Mouse (Mus musculus) heart, postnatal 36 days (tissue): ENCODE results near the gene Gm49342. TPM values are rescaled to one million over a fixed set of nuclear protein-coding genes. Genes with fewer than 3 reads are reported as not detected.
"Not testable (repeated sequence)": the region's sequence is repeated elsewhere in the genome, so short reads cannot be mapped to it uniquely, and the experiment has no call there.

Experiments
- DNase-seq, 2 experiments: peaks; one replicate each; pipeline ENCODE4 v3.0.0; 2021 to 2022
- intact Hi-C: fragments of 180-260 bp; cut with DNase I; formaldehyde crosslinking; loops from one replicate; pipeline ENCODE4 v1.15.1; 2025
- total RNA-seq, 2 experiments: library from RNA; stranded (reverse); gene quantifications; 2 replicates each; pipeline ENCODE4 v1.2.3; 2021

Gene Gm49342
- total RNA-seq = 10 to 100 TPM; 10.1 to 10.6 TPM

- intact Hi-C loops = loop anchor here (2.0 kb wide), 1 partner anchor 13 kb away; the partner anchor contains the start of genes Pip4p1 and Pnp
Observed at GRCm38 (mm10) chr14:50943932-50944667, at the start of gene Gm49342. Gm49342 (plus strand) TSS chr14:50944517.

DNA sequence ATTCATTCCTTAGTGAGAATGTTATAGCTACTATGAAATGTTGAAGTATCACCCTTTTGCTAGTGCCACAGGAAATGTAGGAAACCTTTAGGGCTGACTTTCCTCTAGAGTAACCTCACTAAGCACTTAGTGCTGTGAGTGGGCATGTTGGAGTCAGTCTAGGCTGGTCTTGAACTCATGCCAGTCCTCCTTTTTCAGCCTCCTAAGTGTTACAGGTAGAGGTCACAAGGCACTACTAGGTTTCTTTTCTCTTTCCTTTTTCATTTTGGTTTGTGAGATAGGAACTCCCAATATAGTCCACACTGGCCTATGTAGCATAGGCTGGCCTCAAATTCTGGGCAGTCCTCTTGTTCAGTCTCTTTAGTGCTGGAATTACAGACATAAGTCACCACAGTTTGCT is 48.9 kb upstream of the Gm49342 start:
- no peak for DNase-seq
- intact Hi-C loops = no loop called here

More at GRCm38 (mm10) chr14:50943932-50944667, at the start of gene Gm49342:
- peak; percentile 95 to 98 for DNase-seq

GRCm38 (mm10) chr14:50895985-50896746 is 48.2 kb upstream of the Gm49342 start:
- peak; percentile 66 to 82 for DNase-seq
- intact Hi-C loops = no loop called here

DNA sequence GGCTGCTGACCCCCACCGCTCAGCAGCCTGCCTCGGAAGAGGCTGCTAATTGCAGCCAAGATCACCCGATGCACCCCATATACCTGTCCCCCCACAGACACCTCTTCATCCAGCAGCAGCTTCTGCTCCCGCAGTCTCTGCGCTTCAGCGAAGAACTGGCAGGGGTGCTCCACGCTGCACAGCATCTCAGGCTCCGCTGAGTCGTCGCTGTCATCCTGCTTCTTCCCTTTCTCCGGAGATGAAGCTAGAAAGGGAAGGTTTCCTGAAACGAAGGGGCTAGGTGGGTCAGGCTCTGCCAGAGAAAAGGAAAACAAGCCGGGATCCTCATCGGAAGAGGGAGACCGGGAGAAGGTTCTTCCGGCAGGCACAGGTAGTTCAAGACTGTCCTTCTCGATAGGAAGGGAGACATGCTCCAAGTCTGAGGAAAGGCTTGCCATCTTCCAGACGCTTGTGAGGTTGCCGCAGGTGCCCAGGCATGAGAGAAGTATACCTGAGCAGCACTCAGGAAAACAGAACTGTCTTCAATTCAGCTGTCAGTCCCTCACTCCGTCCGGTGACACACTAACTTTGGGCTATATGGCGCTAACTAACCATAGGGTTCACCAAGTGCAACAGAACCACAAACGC is 47.5 kb upstream of the Gm49342 start:
- intact Hi-C loops = no loop called here
- DNase-seq = peak in 1 of 2 experiments; percentile 28

DNA sequence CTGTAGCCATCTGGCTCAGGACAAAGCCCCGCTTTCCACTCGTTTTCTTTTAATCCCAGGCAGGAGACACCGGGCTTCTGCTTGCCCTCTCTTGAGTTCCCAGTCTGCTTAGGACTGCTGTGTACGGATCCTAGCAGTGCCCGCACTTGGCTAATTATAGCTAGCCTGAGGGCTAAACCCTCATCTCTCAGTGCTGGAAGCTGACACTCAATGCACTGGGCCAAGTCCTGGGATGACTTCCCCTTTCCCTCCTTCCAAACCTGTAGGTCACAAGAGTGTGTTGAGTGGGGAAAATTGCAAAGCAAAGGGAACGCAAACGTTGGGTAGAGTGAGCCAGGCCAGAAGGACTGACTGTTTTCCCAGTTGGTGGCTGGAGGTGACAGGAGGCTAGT is 46.9 kb upstream of the Gm49342 start, which contains the start of gene Klhl33:
Gene Klhl33 (minus strand): TSS at position 134 of the 392 bp plus-strand sequence.
- intact Hi-C loops = no loop called here
- peak; percentile 26 to 43 for DNase-seq

DNA sequence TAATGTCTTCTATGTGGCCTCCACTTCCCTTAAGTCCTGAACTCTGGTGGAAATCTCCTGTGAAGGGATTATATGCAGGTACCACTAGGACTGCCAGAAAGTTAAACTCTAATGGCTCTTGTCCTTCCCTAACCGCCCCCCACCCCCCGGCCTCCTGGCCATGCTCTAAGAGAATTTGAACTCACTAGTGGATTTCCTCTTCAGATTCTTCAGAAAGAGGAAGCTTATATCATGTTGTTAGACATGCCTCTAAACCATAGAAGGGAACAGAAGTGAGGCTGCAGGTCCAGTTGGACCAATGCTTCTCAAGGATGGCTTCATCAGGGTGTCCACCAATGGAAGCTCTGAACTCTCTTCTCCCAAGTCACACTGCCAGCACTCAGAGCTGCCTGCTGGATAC is 46.3 kb upstream of the Gm49342 start:
- intact Hi-C loops, DNase-seq: not testable (repeated sequence)

GRCm38 (mm10) chr14:50903973-50904827 is 40.1 kb upstream of the Gm49342 start:
- peak in 1 of 2 experiments; percentile 32 for DNase-seq
- intact Hi-C loops = no loop called here

- DNase-seq = no peak
- intact Hi-C loops = no loop called here
Observed at GRCm38 (mm10) chr14:50904828-50905129, 39.5 kb upstream of the Gm49342 start.

DNA sequence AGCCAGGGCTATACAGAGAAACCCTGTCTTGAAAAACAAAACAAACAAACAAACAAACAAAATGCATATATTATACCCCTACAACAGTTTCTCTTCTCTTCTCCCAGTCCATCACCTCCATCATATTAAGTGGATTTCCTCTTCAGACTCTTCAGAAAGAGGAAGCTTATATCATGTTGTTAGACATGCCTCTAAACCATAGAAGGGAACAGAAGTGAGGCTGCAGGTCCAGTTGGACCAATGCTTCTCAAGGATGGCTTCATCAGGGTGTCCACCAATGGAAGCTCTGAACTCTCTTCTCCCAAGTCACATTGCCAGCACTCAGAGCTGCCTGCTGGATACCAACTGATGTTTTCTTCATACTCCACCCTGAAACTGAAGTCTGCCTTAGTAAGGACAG is 39.0 kb upstream of the Gm49342 start:
- DNase-seq, intact Hi-C loops: not testable (repeated sequence)

GRCm38 (mm10) chr14:50908126-50908525 is 36.2 kb upstream of the Gm49342 start:
- intact Hi-C loops = no loop called here
- no peak for DNase-seq

GRCm38 (mm10) chr14:50911356-50911755 is 33.0 kb upstream of the Gm49342 start:
- intact Hi-C loops = no loop called here
- no peak for DNase-seq

DNA sequence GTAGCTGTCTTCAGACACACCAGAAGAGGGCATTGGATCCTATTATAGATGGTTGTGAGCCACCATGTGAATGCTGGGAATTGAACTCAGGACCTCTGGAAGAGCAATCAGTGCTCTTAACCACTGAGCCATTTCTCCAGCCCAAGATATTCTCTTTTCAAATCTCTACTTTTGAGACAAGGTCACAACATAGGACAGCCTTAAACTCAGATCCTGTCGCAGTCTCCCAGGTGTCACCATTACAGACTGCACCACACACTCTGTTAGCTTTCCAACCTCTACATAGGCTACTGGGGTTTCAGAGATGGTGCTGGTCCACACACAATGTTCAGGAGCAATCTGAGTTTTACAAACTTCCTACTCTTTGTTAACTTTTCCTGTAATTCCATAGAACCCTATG is 20.9 kb upstream of the Gm49342 start:
- intact Hi-C loops, DNase-seq: not testable (repeated sequence)

DNA sequence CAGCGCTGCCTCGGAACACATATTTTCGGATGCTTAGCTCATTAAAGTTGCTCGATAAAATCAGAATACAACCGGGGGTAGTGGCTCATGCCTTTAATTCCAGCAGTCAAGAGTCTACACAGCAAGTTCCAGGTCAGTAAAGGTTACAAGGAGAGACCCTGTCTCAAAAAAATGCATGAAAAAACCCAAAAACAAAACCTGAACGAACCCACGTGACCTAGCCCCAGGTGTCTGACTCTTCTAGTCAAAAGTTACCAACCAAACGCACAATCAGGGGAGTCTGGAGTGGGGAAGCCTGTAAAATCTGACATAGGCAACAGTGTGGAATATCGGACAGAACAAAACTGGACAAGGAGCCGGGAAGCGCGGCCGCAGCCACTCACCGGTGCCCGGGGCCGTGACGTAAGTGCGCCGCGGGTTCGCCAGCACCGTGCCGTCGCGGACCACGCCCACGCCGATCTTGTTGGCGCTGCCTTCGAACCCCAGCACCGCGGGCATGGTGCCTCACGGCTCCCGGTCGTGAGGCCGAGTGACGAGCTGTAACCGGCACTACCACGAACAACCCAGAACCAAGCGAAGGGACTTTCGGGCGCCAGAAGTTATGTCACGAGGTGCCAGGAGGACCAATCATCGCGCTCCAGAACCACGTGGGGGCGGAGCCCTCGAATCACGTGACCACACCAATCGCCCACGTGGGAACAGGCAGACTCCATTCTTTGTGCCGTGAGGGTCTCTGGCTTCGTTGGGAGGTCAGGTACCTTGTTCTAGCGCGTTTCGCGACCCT is 19.8 kb upstream of the Gm49342 start, which contains the start of the genes Osgep and Apex1:
Gene Osgep (minus strand): TSS at position 613 of the 784 bp plus-strand sequence.
Gene Apex1 (plus strand): TSS at position 688 of the 784 bp plus-strand sequence.
- intact Hi-C loops = loop anchor here (5.0 kb wide), 1 partner anchor 117 kb away; the partner anchor contains the start of genes Ccnb1ip1 and Parp2
- peak; percentile 93 to 96 for DNase-seq

GRCm38 (mm10) chr14:50925111-50925920 is 19.0 kb upstream of the Gm49342 start:
- intact Hi-C loops = loop anchor here (5.0 kb wide), 1 partner anchor 118 kb away; the partner anchor contains the start of genes Ccnb1ip1 and Parp2
- DNase-seq = peak in 1 of 2 experiments; percentile 8

DNA sequence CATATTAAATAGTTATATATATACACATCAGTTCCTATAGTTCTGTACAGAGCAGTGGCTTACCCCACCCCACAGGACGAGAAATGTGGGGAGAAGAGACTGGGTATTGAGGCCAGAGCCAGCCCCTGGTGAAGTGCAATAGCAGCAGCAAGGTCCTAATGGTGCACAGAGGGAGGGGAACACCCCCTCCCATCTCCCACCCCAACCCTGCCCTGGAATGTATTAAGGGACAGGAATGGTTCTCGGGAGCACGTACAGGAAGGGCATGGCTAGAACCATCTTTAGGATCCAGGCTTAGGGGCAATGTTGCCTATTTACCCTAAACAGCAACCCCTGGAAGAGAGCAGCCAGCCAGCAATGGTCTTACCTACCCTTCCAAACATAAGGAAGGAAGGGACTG is 17.0 kb upstream of the Gm49342 start:
- DNase-seq = no peak

DNA sequence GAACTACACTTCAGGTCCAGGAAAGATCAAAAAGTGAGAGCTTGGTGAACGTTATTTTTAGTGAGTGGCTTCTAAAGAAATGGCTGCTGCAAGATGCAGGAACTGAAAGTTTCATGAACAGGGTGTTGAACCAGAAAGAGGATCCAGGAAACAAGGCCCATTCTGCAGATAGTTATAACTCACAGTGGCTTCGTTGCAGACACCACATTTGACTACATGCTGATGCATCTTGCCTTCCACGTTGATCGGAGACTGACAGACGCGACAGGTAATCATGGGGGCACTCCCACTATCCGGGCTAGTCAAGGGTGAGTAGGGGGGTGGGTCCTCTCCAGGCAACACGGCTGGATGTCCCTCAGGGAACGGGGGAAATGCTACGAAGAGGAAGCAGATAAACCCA is 14.4 kb upstream of the Gm49342 start:
- intact Hi-C loops = loop anchor here (2.0 to 5.0 kb wide), 4 partner anchors 15 to 132 kb away; partner anchors contain the start of genes Ccnb1ip1, Gm49342, Parp2 and Tep1
- peak in 1 of 2 experiments; percentile 10 for DNase-seq

More for the DNA sequence above, 17.0 kb upstream of the Gm49342 start:
- intact Hi-C loops = loop anchor here (5.0 kb wide), 1 partner anchor 120 kb away; the partner anchor contains the start of genes Ccnb1ip1 and Parp2

GRCm38 (mm10) chr14:50930377-50930753 is 14.0 kb upstream of the Gm49342 start:
- no peak for DNase-seq
- intact Hi-C loops = loop anchor here (2.0 to 5.0 kb wide), 3 partner anchors 14 to 132 kb away; partner anchors contain the start of genes Gm49342 and Tep1
